13 mouse cellular contexts compared by ENCODE assay signal in genomic region chr2:59838825-59839224, GRCm38 (mm10). TPM values are rescaled to one million over a fixed set of nuclear protein-coding genes. Genes with fewer than 3 reads are reported as not detected.
DNase-seq lines count a peak whose midpoint lies in the region; ATAC-seq and TF ChIP-seq lines count a peak whose summit lies in the region.
"Had no signal": no experiment of that assay in that cellular context is flagged by ENCODE, and none has a peak within 500 bp of the region (broad histone marks: within the 10 kb centered on the region; RNA-seq: fewer than 3 reads in every experiment).

No protein-coding gene starts in this region.

- H3K9me3 ChIP-seq in liver, postnatal 0 days (ENCODE audit: low read length) = no peaks in the 10 kb centered on the region
- no peaks in the 10 kb centered on the region for H3K9me3 ChIP-seq in liver, embryonic 11.5 days (ENCODE audit: control insufficient read depth, low read length)
- H3K9me3 ChIP-seq in kidney, embryonic 15.5 days (replicated peaks) = no peaks in the 10 kb centered on the region
- no peaks in the 10 kb centered on the region for H3K9me3 ChIP-seq in neural tube, embryonic 15.5 days (replicated peaks)
- H3K9me3 ChIP-seq: forebrain, embryonic 10.5 days; heart, embryonic 13.5 days; midbrain, embryonic 13.5 days had no signal

- peaks cover 23% of the 10 kb centered on the region for H3K36me3 ChIP-seq in liver, postnatal 0 days (replicated peaks; ENCODE audit: insufficient read depth, low read length)
- H3K36me3 ChIP-seq in liver, embryonic 11.5 days (ENCODE audit: control insufficient read depth, insufficient read depth, low read length) = peaks cover 20% of the 10 kb centered on the region; the same call in 1 of the 2 replicates
- peaks cover 95% of the 10 kb centered on the region for H3K36me3 ChIP-seq in kidney, embryonic 15.5 days
- H3K36me3 ChIP-seq in neural tube, embryonic 15.5 days = peaks cover 14% of the 10 kb centered on the region; the same call in 1 of the 2 replicates
- H3K36me3 ChIP-seq: midbrain, embryonic 13.5 days had no signal

- WGBS in liver, postnatal 0 days (ENCODE audit: insufficient replicate concordance) = 63% methylated on average over 8 of the region's 8 CpGs
- 81% methylated on average over 8 of the region's 8 CpGs for WGBS in liver, embryonic 11.5 days
- WGBS in kidney, embryonic 15.5 days = 83% methylated on average over 8 of the region's 8 CpGs
- 87% methylated on average over 8 of the region's 8 CpGs for WGBS in neural tube, embryonic 15.5 days

- peak overlapping the region; percentile 87 for H3K27ac ChIP-seq in gastrocnemius, adult 2 months
- H3K27ac ChIP-seq in liver, postnatal 0 days (ENCODE audit: low read depth) = no peak overlapping the region
- no peak overlapping the region for H3K27ac ChIP-seq in liver, embryonic 11.5 days (ENCODE audit: low read depth, low read length)
- H3K27ac ChIP-seq in kidney, embryonic 15.5 days = peak overlapping the region; percentile 19; the same call in 1 of the 2 replicates
- 0 out of 2 replicates have a peak overlapping the region, but pooled peaks have one; percentile 18 for H3K27ac ChIP-seq in neural tube, embryonic 15.5 days (replicated peaks)
- H3K27ac ChIP-seq: forebrain, embryonic 10.5 days; heart, embryonic 13.5 days; midbrain, embryonic 13.5 days had no signal

- peak; percentile 30; the same call in 1 of the 2 replicates for ATAC-seq in liver, postnatal 0 days
- no peak for ATAC-seq in liver, embryonic 11.5 days (replicated peaks; ENCODE audit: low FRiP score)
- no peak for ATAC-seq in kidney, embryonic 15.5 days (replicated peaks; ENCODE audit: low FRiP score)
- ATAC-seq in neural tube, embryonic 15.5 days (ENCODE audit: low FRiP score) = no peak
- no peak for ATAC-seq in erythroid progenitor cell, adult 5-6 weeks (replicated peaks; ENCODE audit: low FRiP score, poor library complexity, severe bottlenecking)
- ATAC-seq in cerebellum, adult (ENCODE audit: insufficient number of reproducible peaks, low FRiP score, low TSS enrichment) = no peak
- ATAC-seq: Patski had no signal

- no peak for TF ChIP-seq CTCF in gastrocnemius, adult 2 months (IDR thresholded peaks at IDR 0.05)
- no peak for TF ChIP-seq CTCF in liver, postnatal 0 days (IDR thresholded peaks at IDR 0.05; ENCODE audit: low read depth)

- H3K4me3 ChIP-seq in gastrocnemius, adult 2 months = no peak overlapping the region
- H3K4me3 ChIP-seq in liver, postnatal 0 days (ENCODE audit: low read depth, low read length) = no peak overlapping the region
- H3K4me3 ChIP-seq in liver, embryonic 11.5 days (ENCODE audit: low read depth, low read length) = no peak overlapping the region
- no peak overlapping the region for H3K4me3 ChIP-seq in kidney, embryonic 15.5 days (replicated peaks)
- no peak overlapping the region for H3K4me3 ChIP-seq in neural tube, embryonic 15.5 days (replicated peaks)
- H3K4me3 ChIP-seq: forebrain, embryonic 10.5 days; heart, embryonic 13.5 days; midbrain, embryonic 13.5 days had no signal

- H3K4me2 ChIP-seq in liver, postnatal 0 days (ENCODE audit: low read depth, low read length) = no peak overlapping the region
- no peak overlapping the region for H3K4me2 ChIP-seq in liver, embryonic 11.5 days
- no peak overlapping the region for H3K4me2 ChIP-seq in kidney, embryonic 15.5 days
- no peak overlapping the region for H3K4me2 ChIP-seq in neural tube, embryonic 15.5 days
- H3K4me2 ChIP-seq: heart, embryonic 13.5 days; midbrain, embryonic 13.5 days had no signal

- no peak overlapping the region for H3K9ac ChIP-seq in liver, postnatal 0 days (replicated peaks)
- H3K9ac ChIP-seq in liver, embryonic 11.5 days (ENCODE audit: low read depth, low read length) = no peak overlapping the region
- no peak overlapping the region for H3K9ac ChIP-seq in kidney, embryonic 15.5 days
- H3K9ac ChIP-seq in neural tube, embryonic 15.5 days (replicated peaks) = no peak overlapping the region
- H3K9ac ChIP-seq: heart, embryonic 13.5 days; midbrain, embryonic 13.5 days had no signal

- intact Hi-C loops in gastrocnemius, adult 2 months (cut with DNase I) = loop anchor here (10.0 kb wide), 1 partner anchor 366 kb away; the partner anchor contains the start of genes Baz2b and March7
- intact Hi-C loops in gastrocnemius, postnatal 14 days (cut with DNase I; ENCODE audit: low total_unique reads) = no loop called here

- H3K27me3 ChIP-seq in liver, postnatal 0 days (ENCODE audit: insufficient read depth, low read length) = no peaks in the 10 kb centered on the region
- H3K27me3 ChIP-seq in liver, embryonic 11.5 days (replicated peaks; ENCODE audit: control insufficient read depth, insufficient read depth, low read length) = no peaks in the 10 kb centered on the region
- no peaks in the 10 kb centered on the region for H3K27me3 ChIP-seq in kidney, embryonic 15.5 days
- H3K27me3 ChIP-seq in neural tube, embryonic 15.5 days (replicated peaks) = no peaks in the 10 kb centered on the region
- H3K27me3 ChIP-seq: heart, embryonic 13.5 days; midbrain, embryonic 13.5 days; Patski had no signal

- H3K4me1 ChIP-seq in liver, postnatal 0 days (ENCODE audit: insufficient read depth) = peaks cover 2% of the 10 kb centered on the region; the same call in 1 of the 2 replicates
- peaks cover 13% of the 10 kb centered on the region for H3K4me1 ChIP-seq in liver, embryonic 11.5 days (replicated peaks; ENCODE audit: control insufficient read depth, insufficient read depth, low read length)
- peaks cover 12% of the 10 kb centered on the region for H3K4me1 ChIP-seq in kidney, embryonic 15.5 days
- peaks cover 12% of the 10 kb centered on the region for H3K4me1 ChIP-seq in neural tube, embryonic 15.5 days

- DNase-seq in gastrocnemius, adult 2 months = peak; percentile 40
- DNase-seq in gastrocnemius, postnatal 14 days = no peak
- DNase-seq in liver, postnatal 0 days = no peak
- DNase-seq in liver, embryonic 11.5 days (ENCODE audit: low spot score) = no peak
- DNase-seq: B cell, adult 2 months had no signal

- TF ChIP-seq EP300 in liver, postnatal 0 days (IDR thresholded peaks at IDR 0.05; ENCODE audit: low read depth) = no peak; the same call in 1 of the 2 replicates

RNA-seq across cellular contexts. Expression of gene Wdsub1, which starts 43.6 kb away (rescaled TPM):
- total RNA-seq in gastrocnemius, adult 2 months (2021) = 10 to 100 TPM; 12.0 to 18.4 TPM
- 10 to 100 TPM; 15.5 to 17.7 TPM for total RNA-seq in gastrocnemius, postnatal 14 days (2021)
- 7.6 and 8.3 TPM in 2 replicates for polyA plus RNA-seq in liver, postnatal 0 days (2015; fragmentation: Nextera tagmentation; extraction: Ambion mirVana)
- polyA plus RNA-seq in liver, embryonic 11.5 days (2014; fragmentation: Nextera tagmentation; extraction: Ambion mirVana) = 22.1 and 23.5 TPM in 2 replicates
- 38.1 and 41.2 TPM in 2 replicates for polyA plus RNA-seq in kidney, embryonic 15.5 days (2015; fragmentation: Nextera tagmentation; extraction: Ambion mirVana)
- polyA plus RNA-seq in neural tube, embryonic 15.5 days (2015; fragmentation: Nextera tagmentation; extraction: Ambion mirVana) = 15.9 and 20.0 TPM in 2 replicates
- total RNA-seq in erythroid progenitor cell, adult 5-6 weeks (2015; ENCODE audit: low replicate concordance) = 5.0 and 7.2 TPM in 2 replicates
- total RNA-seq in erythroid progenitor cell, adult 5-6 weeks (2017; ENCODE audit: low replicate concordance) = 6.2 and 8.1 TPM in 2 replicates

Comparison
In these comparisons a context has a peak if more than half of its experiments do, and no peak if none do; other contexts are left out.
1. H3K27ac ChIP-seq: peak in gastrocnemius, adult 2 months (single experiment), kidney, embryonic 15.5 days (single experiment) and neural tube, embryonic 15.5 days (single experiment); none in liver, postnatal 0 days (single experiment) and liver, embryonic 11.5 days (single experiment).